Mouse (Mus musculus) hindbrain, embryonic 10.5 days (tissue): ENCODE data around the gene Dact1. TPM values are rescaled to one million over a fixed set of nuclear protein-coding genes. Genes with fewer than 3 reads are reported as not detected.
A peak's percentile ranks its signal among the peaks of the same experiment; 100 is the strongest.

Source experiments
- DNase-seq: peaks from one replicate; pipeline ENCODE4 v3.0.0-alpha.2; 2017; ENCODE audit warnings: low spot score
- H3K27ac ChIP-seq: fragments of 300-500 bp; sonication (generic); 2 replicates; pipeline ENCODE4 v1.5.1; 2016; ENCODE audit warnings: mild to moderate bottlenecking, moderate library complexity
- H3K27me3 ChIP-seq: fragments of 300-500 bp; sonication (generic); 2 replicates; pipeline ENCODE4 v1.6.1; 2016; ENCODE audit warnings: mild to moderate bottlenecking; ENCODE audit not compliant: poor library complexity, insufficient read depth, severe bottlenecking
- H3K36me3 ChIP-seq: fragments of 300-500 bp; sonication (generic); 2 replicates; pipeline ENCODE4 v1.6.1; 2016; ENCODE audit warnings: mild to moderate bottlenecking, moderate library complexity
- H3K4me1 ChIP-seq: fragments of 300-500 bp; sonication (generic); replicated peaks from 2 replicates; pipeline ENCODE4 v1.6.1; 2016; ENCODE audit warnings: mild to moderate bottlenecking
- H3K4me3 ChIP-seq: fragments of 300-500 bp; sonication (generic); 2 replicates; pipeline ENCODE4 v1.5.1; 2016; ENCODE audit warnings: mild to moderate bottlenecking, moderate library complexity
- H3K9me3 ChIP-seq: fragments of 300-500 bp; sonication (generic); 2 replicates; pipeline ENCODE4 v1.6.1; 2016; ENCODE audit warnings: mild to moderate bottlenecking, moderate library complexity
- WGBS: fragments of 180-500 bp; shearing (Covaris S2); methylation state at CpG from one replicate; pipeline ENCODE4 v1.1.7; 2016; 5-methylcytosine and 5-hydroxymethylcytosine counted together
- polyA plus RNA-seq: library from polyadenylated mRNA; unstranded; fragments of >200 nt; fragmentation: Nextera tagmentation; extraction: Ambion mirVana; gene quantifications from 2 replicates; pipeline ENCODE4 v1.2.1, GENCODE M21; 2016

Dact1 gene
- 12.2 and 15.2 TPM in 2 replicates for polyA plus RNA-seq

DNA sequence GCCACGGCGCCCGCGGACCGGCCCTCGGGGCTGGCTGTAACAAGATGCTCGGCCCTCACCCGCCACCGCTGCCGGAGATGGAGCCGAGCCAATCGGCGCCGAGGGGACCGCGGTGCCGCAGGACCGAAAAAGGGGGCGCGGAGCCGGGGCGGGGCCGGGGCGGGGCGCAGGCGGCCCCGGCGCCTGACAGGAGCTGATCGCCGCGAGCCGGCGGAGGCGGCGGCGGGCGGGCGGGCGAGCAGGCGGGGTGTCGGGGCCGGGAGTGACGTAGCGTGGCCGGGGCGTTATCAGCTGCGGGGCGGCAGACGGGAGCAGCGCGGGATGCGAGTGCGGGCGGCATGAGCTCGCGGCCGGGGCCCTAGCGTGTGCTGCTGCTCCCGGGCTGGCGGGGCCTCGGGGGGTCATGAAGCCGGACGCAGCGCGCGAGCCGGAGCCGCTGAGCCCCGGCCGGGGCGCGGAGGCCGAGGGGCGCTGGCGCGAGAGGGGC lies at the start of gene Dact1:
Gene Dact1 (plus strand): TSS at position 304 of the 487 bp plus-strand sequence.
- peak; percentile 88 for DNase-seq
- under 1% methylated on average over 75 of the region's 76 CpGs for WGBS
- Histone ChIP-seq H3K27ac (peak within 1 kb of the TSS; percentile 92), H3K27me3 (peaks cover 32% of the 10 kb centered on the region), H3K9me3 (no peaks in the 10 kb centered on the region), H3K4me1 (peaks cover 29% of the 10 kb centered on the region), H3K4me3 (peak within 1 kb of the TSS; percentile 82), H3K36me3 (peaks cover 11% of the 10 kb centered on the region)

DNA sequence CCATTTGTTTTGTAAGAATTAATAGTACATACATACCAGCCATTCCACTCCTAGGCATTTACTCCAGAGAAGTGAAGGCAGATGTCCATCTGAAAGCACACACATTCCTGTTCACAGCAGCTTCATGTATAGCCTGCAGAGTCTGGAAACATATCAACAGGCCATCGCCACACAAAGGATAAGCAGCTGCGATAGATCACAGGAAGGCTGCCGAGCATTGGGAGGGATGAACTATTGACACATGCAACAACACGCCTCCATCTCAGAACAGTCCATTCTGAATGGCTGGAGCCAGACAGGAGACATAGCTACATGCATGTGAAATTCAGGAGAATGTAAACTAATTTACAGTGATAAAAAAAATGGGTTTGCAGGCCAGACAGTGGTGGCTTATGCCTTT lies 45.5 kb upstream of the Dact1 start:
- DNase-seq = no peak
- no peaks in the 10 kb centered on the region for H3K27me3 ChIP-seq
- WGBS = 92% methylated on average over 4 of the region's 4 CpGs

DNA sequence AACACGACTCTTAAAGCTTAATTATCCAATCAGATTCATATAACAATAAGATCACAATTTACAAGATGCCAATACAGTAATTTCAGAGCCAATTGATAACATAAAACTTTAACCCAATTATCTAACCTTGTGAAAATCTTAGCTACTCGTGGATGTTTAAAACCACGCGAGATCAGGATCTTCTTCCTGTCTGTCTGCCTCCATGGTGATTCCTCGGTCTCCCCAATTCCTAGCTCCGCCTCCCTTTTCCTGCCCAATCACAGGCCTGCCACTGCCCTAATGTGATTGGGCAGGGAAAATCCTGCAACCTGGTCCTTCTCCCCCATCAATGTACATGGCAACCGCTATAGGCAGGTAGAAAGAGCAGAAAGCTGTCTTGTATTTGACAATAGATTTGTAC lies 40.3 kb upstream of the Dact1 start:
- Histone ChIP-seq H3K27ac (no peak overlapping the region), H3K36me3 (no peaks in the 10 kb centered on the region), H3K27me3 (no peaks in the 10 kb centered on the region), H3K4me3 (no peak overlapping the region), H3K4me1 (0 out of 2 replicates have a peak, but pooled peaks cover 3% of the 10 kb centered on the region), H3K9me3 (0 out of 2 replicates have a peak, but pooled peaks cover 5% of the 10 kb centered on the region)
- no peak for DNase-seq
- 94% methylated on average over 7 of the region's 7 CpGs for WGBS

More for the DNA sequence above, 45.5 kb upstream of the Dact1 start:
- no peaks in the 10 kb centered on the region for H3K4me1 ChIP-seq
- no peaks in the 10 kb centered on the region for H3K36me3 ChIP-seq
- 0 out of 2 replicates have a peak, but pooled peaks cover 13% of the 10 kb centered on the region for H3K9me3 ChIP-seq
- H3K27ac ChIP-seq = no peak overlapping the region
- H3K4me3 ChIP-seq = no peak overlapping the region

DNA sequence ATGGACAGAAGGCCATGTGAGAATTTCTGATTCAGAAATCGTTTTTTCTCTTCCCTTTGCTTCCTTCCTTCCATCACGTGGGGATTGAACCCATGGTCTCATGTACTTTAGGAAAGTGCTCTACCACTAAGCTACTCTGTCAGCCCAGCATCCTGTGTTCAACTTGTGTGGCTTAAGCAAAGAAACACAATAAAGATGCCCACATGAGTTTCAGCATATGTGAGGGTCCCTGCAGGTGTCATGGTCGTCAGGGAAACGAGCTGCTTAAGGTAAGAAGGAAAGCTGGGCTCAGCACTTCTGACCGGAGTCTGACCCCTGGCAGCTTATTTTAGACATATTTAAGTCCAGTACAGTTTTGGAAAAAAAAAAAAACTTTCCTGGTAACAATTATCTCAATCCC lies 38.6 kb upstream of the Dact1 start:
- no peak overlapping the region for H3K4me3 ChIP-seq
- 77% methylated on average over 5 of the region's 5 CpGs for WGBS
- no peak overlapping the region for H3K27ac ChIP-seq
- no peaks in the 10 kb centered on the region for H3K27me3 ChIP-seq
- no peak for DNase-seq
- 0 out of 2 replicates have a peak, but pooled peaks cover 6% of the 10 kb centered on the region for H3K9me3 ChIP-seq
- no peaks in the 10 kb centered on the region for H3K36me3 ChIP-seq
- 0 out of 2 replicates have a peak, but pooled peaks cover 3% of the 10 kb centered on the region for H3K4me1 ChIP-seq

DNA sequence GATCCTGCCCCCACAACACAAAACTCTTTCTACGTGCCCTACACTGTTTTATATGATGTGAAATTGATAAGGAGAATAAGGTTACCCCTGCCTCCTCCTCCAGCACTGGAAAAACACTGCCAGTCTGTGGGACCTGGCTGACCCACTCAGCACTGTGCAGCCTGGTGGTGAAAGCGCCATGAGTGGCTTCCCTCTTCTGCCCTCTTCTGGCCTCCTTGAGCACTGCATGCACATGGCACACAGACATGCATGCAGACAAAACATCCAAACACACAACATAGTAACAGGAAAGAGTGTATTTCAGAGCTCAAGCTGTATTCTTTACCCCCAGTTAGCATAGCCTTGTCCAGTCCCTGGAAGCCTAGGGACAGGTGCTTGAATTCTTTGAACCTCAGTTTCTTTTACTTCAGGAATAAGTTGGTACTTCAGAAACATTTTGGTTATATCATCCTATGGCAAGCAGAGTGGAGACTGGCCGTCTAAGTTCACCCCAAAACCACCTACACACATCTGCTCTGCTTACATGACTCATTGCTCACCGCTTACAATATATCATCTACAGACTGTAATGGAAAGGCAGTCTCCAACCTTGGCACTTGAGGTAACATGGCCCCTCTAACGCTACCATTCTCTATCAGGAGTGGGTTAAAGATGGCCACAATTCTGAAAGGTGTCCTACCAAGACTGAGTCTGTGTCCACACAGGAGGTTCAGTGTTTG lies 35.0 kb upstream of the Dact1 start:
- 0 out of 2 replicates have a peak, but pooled peaks cover 14% of the 10 kb centered on the region for H3K4me1 ChIP-seq
- no peak for DNase-seq

DNA sequence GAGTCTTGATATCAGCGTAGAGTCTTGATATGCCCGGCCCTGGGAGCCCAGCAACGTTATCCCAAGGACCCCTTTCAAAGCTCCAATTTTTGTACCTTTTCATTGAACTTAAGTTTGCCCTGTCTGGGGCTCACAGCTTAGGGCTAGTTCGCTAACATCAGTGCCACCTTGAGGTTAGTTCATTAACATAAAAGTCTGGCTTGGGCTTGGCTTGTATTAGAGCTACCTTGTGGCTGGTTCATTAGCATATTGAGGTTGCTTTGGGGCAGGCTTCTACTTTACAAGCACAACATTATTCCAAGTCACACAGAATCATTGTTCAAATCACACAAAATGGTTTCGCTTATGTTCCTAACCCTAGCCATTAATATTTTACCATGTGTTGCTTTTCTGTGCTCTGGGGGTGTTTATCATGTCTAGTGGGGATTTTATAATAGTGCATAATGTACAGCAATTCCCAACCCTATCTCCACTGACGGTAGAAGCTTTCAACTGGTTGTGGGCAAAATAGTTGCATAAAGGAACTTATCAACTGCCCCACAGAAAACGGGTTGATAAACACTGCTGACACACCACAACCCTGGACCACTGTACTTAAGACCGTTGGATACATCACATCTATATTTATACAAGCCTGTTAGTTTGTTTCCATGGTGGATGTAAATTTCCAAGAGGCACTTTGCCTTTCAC lies 33.6 kb upstream of the Dact1 start:
- no peak overlapping the region for H3K4me3 ChIP-seq
- no peak overlapping the region for H3K27ac ChIP-seq
- no peaks in the 10 kb centered on the region for H3K36me3 ChIP-seq
- DNase-seq = no peak
- 0 out of 2 replicates have a peak, but pooled peaks cover 3% of the 10 kb centered on the region for H3K9me3 ChIP-seq
- H3K27me3 ChIP-seq = no peaks in the 10 kb centered on the region
- WGBS = 89% methylated on average over 8 of the region's 8 CpGs
- peaks cover 15% of the 10 kb centered on the region; the same call in 1 of the 2 replicates for H3K4me1 ChIP-seq

More for the DNA sequence above, 35.0 kb upstream of the Dact1 start:
- 93% methylated on average over 5 of the region's 5 CpGs for WGBS
- Histone ChIP-seq H3K4me3 (no peak overlapping the region), H3K36me3 (no peaks in the 10 kb centered on the region), H3K27me3 (no peaks in the 10 kb centered on the region), H3K27ac (no peak overlapping the region), H3K9me3 (0 out of 2 replicates have a peak, but pooled peaks cover 3% of the 10 kb centered on the region)

DNA sequence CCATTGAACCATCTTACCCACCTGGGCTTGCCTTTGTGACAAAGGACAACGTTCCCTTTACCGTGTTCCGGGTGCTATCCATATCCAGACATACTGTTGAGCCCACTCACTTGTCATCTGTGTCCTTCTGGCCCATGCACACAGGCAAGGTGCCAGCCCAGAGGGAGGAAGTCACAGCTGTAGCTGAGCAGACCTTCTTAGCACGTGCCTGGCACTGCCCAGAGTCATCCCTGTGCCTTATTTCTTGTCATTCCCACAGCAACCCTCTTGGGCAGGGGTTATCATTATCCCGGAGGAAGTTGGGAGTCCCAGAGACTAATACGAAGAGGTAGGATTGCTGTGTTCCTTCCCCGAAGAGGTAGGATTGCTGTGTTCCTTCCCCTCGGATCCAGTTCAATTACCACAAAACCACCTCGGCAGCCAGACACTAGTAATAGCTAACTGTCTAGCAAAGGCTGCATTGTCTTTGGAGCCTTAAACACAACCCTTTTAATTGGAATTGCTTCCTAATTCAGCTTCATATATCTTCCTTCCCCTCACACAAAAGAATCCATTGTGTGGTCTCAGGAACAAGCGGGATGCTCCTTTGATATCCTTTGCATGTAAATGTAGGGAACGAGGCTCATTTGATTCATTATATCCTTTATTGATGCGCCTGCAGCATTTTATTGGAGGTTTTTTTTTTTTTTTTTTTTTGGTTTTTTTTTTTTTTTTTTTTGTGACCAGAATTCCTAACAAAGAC lies 30.0 kb upstream of the Dact1 start:
- Histone ChIP-seq H3K4me3 (no peak overlapping the region), H3K27me3 (no peaks in the 10 kb centered on the region), H3K27ac (0 out of 2 replicates have a peak overlapping the region, but pooled peaks have one; percentile 47), H3K4me1 (peaks cover 15% of the 10 kb centered on the region; the same call in 1 of the 2 replicates), H3K36me3 (no peaks in the 10 kb centered on the region), H3K9me3 (no peaks in the 10 kb centered on the region)
- 67% methylated on average over 12 of the region's 12 CpGs for WGBS
- DNase-seq = no peak

DNA sequence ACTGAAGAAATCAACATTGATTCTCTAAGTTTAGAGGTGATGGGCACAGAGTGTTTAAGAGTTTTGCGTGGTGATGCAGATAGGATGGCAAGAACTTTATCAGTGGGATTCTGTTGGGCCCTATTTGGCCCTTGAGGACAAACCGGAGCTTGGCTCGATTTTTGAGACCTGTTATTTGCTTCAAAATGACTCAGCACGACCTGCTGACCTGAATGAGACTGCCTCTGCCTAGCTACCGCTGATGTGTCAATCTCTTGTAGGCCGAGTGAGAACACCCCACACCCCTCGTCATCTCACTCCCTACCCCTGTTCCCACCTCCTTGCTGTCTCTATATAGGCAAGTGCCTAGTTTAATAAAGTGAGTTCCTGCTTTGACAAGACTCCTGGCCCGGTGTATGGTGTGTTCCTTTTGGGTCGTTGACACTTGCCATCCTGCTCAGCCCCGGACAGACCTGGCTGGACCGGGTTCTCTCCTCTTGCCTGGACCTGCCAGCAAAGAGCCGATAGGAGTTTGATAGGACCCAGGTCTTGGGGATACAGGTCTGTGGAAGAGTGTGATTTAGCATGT lies 28.4 kb upstream of the Dact1 start:
- peaks cover 14% of the 10 kb centered on the region; the same call in 1 of the 2 replicates for H3K4me1 ChIP-seq
- no peaks in the 10 kb centered on the region for H3K9me3 ChIP-seq
- no peaks in the 10 kb centered on the region for H3K36me3 ChIP-seq
- no peaks in the 10 kb centered on the region for H3K27me3 ChIP-seq
- H3K4me3 ChIP-seq = no peak overlapping the region
- no peak for DNase-seq
- no peak overlapping the region for H3K27ac ChIP-seq
- 80% methylated on average over 12 of the region's 12 CpGs for WGBS

DNA sequence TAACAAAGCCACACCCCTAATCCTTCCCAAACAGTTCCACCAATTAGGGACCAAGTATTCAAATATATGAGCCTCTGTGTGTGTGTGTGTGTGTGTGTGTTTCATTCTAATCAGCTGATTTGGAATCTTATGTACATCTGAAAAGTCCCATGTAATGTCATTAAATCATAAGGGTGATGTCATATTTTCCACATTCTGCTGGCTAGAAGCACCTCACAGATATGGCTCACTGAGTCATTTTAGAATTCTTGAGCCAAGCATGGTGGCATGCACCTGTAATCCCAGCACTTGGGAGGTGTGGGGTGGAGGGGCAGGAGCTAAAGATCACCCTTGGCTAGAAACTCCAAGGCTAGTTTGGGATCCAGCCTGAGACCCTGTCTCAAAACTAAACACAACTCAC lies 24.3 kb upstream of the Dact1 start:
- no peak overlapping the region for H3K4me3 ChIP-seq
- no peaks in the 10 kb centered on the region for H3K9me3 ChIP-seq
- no peaks in the 10 kb centered on the region for H3K27me3 ChIP-seq
- peaks cover 5% of the 10 kb centered on the region; the same call in 1 of the 2 replicates for H3K4me1 ChIP-seq
- H3K27ac ChIP-seq = no peak overlapping the region
- no peak for DNase-seq
- H3K36me3 ChIP-seq = no peaks in the 10 kb centered on the region

DNA sequence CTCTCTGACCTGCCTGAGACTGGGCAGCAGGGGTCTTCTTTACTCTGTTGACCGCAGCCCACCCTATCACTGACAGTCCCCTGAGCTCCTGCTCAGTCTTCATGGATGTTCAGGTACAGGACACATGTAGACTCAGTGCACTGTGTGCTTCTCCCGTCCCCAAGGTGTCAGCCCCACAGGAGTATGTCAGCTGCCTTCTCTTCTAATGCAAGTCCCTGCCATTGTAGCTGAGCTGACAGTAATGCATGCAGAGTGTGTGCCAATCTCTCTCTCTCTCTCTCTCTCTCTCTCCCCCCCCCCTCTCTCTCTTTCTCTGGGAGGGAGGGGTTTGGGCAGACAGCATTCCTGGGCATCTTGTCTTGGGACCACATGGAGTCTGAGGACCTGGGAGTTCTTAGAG lies 19.2 kb upstream of the Dact1 start:
- no peak for DNase-seq
- Histone ChIP-seq H3K9me3 (no peaks in the 10 kb centered on the region), H3K36me3 (no peaks in the 10 kb centered on the region), H3K27me3 (peaks cover 13% of the 10 kb centered on the region; the same call in 1 of the 2 replicates), H3K27ac (no peak overlapping the region), H3K4me1 (peaks cover 27% of the 10 kb centered on the region), H3K4me3 (no peak overlapping the region)
- 51% methylated on average over 2 of the region's 2 CpGs for WGBS

DNA sequence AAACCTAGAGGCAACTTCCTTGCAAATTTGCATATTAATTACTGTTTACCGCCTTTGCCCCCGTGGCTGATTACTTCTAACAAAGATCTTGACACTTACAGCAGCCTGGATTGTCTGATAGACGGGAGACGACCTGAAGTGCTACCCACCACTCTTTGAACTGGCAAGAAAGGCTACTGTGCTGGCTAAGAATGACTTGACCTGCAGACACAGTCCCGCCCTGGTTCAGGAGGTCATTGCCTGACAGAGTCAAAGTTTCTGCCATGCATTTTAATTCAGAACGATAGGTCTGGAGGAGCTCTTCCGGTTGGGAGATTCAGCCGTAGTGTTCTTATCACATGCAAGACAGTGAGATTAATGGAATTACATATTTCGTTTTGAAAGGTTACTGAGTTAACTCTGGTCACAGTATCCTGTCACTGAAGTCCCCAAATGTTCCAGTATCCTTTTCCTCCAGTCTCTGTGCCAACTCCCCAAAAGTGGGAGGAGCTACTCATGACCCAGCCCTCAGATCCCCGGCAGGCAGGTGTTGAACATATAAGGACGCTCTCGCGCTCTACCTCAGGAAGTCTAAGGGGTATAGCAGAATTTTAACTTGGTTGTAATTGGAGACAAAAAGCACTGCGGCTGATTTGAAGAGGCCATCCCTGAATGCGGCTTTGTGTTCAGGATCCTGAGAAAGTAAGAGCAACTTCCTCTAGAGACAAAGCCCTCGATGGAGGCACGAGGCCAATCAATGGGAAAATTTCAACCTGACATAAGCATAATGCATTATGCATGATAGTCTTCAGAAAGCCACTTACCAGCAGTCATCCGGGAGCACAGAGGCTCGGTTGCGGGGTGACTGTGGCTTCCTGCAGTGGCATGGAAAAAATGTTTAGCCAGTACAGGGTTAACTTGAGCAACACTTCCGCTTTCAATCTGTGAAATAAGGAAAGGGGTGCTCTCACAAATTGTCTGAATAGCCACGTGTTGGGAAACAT lies 15.4 kb upstream of the Dact1 start:
- Histone ChIP-seq H3K9me3 (no peaks in the 10 kb centered on the region), H3K4me3 (peak overlapping the region; percentile 34), H3K4me1 (peaks cover 45% of the 10 kb centered on the region), H3K27me3 (peaks cover 17% of the 10 kb centered on the region; the same call in 1 of the 2 replicates), H3K36me3 (no peaks in the 10 kb centered on the region), H3K27ac (peak overlapping the region; percentile 76)
- WGBS = 16% methylated on average over 22 of the region's 22 CpGs
- DNase-seq = peak; percentile 63
